Mouse (Mus musculus): Measurements from ENCODE around the gene Doc2a.

Doc2a gene

GRCm38 (mm10) chr7:126823202-126823711 lies 24.0 kb upstream of the Doc2a start:
- in situ Hi-C loops (cut with MboI; ENCODE audit: low sequenced_read_pairs), result no loop called here

DNA sequence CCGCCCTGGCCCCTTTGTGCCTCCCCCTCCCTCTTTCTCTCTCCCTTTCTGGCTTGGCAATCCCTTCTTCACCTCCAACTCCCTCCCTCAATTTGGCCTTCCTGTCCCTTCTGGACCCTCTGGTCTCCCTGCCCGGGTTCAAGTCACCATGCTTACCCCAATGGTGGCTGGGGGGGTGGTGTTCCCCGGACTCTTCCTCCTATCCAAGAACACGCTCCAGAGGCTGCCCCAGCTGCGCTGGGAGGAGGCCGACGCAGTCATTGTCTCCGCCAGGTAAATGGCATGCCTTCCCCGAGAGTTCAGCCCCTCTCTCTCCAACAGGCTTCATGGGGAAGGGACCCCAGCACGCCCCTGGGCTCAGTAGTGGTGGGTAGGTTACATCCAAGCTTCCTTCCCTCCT lies 23.3 kb upstream of the Doc2a start:
- in situ Hi-C loops (cut with MboI; ENCODE audit: low sequenced_read_pairs), result no loop called here

DNA sequence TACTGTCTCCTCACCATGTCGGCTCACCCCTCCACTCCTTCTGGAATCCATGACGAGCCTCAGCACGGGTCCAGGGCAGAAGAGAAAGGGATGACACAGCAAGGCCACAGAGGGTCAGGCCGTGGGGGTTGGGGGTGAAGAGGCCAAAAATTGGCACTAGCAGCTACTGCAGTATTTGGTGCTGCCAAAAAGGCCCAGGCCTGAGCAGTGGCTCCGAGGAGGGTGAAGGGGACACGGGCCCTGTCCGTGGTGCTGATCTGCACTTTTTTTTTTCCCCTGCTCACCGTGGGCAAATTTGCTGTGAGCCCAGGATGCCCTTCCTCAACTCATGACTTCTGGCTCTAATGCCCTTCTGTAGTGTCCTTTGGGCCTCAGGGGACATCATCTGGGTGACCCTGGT lies 21.8 kb upstream of the Doc2a start:
- in situ Hi-C loops (cut with MboI; ENCODE audit: low sequenced_read_pairs), result no loop called here

GRCm38 (mm10) chr7:126825952-126826351 lies 21.3 kb upstream of the Doc2a start:
- in situ Hi-C loops (cut with MboI; ENCODE audit: low sequenced_read_pairs), result no loop called here

DNA sequence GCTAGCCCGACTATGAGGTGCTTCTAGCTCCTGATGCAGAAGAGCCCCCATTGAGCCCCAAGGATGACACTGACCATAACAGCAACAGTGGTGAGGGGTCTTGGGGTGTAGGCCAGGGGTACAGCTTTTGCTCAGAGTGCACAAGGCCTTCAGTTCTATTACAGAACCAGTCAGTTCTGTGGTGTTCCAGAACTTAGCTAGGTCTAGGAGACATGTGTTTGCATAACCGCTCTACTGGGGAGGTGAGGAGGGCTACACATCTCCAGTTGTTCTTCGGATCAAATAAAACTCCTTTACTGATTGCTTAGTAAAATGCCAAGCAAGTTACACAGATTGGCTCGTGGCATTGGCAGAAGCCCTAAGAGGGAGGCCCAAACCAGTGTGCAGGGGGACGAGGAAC lies 15.7 kb upstream of the Doc2a start, which contains the start of gene 4930451I11Rik:
Gene 4930451I11Rik, minus strand, starts transcription at position 101 of the 400 bp plus-strand sequence.
- in situ Hi-C loops (cut with MboI; ENCODE audit: low sequenced_read_pairs), result no loop called here

GRCm38 (mm10) chr7:126832036-126832598 lies 15.1 kb upstream of the Doc2a start:
- in situ Hi-C loops (cut with MboI; ENCODE audit: low sequenced_read_pairs), result no loop called here

DNA sequence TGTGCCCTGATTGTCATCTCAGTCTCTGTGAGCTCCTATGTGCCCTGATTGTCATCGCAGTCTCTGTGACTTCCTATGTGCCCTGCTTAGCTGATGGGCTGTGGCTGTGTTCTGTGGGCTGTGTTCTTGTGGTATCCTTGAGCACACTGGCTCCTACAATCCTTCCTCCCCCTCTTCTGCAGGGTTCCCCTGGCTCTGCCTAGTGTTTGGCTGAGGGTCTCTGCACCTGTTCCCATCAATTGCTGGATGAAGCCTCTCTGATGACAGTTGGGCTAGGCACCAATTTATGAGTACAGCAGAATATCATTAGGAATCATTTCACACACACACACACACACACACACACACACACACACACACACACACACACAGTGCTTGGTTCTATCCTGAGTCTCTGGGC lies 13.9 kb upstream of the Doc2a start:
- in situ Hi-C loops (cut with MboI; ENCODE audit: low sequenced_read_pairs), result no loop called here

DNA sequence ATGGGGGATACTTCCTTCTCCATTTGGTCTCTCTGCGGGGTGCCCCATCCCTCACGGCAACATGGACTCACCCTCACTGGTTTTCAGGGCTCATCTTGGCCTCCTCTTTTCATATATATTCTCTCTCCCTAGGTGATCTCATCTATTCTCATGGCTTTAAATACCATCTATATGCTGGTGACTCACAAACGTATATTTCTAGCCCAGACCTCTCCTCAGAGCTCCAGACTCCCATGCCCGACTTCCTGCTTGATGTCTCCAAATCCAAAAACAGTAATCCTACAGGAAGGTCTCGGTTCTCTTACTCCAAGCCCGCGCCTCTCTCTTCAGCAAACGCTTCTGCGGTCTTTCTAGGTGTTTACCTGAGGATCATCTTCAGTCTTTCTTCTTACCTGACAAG lies 3.9 kb upstream of the Doc2a start:
- in situ Hi-C loops (cut with MboI; ENCODE audit: low sequenced_read_pairs), result no loop called here

DNA sequence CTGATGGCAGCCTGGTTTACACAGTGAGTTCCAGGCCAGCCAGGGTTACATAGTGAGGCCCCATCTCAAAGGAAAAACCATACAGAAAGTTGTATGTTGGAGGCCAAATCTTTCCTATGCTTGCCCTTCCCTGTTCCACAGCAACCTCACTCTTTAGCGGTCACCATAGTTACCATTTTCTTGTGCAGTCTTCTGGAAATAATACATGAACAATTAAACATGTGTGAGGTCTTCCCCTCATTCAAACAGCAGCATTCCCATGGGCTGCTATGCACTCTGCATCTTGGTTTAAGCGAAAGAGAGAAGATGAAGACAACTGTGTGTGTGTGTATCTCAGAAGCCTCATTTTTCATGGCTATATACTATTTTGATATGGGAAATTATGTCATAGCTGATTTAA lies 1.7 kb upstream of the Doc2a start:
- in situ Hi-C loops (cut with MboI; ENCODE audit: low sequenced_read_pairs), result no loop called here

DNA sequence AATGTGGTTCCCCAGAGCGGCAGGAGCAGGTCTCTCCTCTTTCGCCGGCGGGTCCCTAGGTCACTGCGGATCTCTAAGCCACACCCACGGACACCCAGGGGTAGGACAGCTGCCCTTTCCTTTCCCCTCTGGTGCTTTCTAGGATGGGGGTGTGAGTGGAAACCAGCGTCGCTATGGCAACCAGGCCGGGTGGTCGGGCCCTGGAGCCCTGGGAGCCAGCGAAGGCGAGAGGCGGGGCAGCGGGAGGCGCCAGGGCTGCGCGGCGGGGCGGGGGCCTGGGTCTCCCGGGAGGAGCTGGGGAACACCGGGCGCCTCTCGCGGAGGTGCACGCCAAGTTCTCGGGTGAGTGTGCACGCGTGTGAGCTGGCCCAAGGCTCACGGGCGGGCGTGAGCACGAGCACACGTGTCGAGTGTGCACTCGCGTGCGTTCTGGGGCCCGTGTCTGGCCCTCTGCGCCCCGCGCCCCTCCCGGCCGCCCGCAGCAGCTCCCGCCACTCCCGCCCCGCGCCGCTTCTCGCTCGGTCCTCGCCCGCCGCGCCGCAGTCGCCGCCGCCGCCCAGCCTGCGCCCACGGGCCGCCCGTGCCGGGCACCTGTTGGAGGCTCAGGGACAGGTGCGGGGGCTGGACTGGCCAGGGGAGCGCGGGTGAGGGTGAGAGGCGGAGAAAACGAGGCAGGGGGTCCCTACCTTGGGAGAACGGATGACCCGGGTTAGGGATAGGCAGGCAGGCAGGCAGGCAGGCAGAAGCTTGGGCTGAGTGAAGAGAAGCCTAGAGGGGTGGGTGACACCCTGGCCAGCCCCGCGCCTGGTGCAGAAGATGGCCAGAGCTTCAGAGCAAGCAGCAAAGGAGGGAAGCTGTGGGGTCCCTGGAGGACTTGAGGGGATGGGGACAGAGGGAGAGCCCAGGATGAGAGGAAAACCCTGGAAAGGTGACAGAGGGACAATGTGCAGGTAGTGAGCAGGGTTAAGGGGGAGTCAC lies 494 bp downstream of the Doc2a start:
- in situ Hi-C loops (cut with MboI; ENCODE audit: low sequenced_read_pairs), result no loop called here

DNA sequence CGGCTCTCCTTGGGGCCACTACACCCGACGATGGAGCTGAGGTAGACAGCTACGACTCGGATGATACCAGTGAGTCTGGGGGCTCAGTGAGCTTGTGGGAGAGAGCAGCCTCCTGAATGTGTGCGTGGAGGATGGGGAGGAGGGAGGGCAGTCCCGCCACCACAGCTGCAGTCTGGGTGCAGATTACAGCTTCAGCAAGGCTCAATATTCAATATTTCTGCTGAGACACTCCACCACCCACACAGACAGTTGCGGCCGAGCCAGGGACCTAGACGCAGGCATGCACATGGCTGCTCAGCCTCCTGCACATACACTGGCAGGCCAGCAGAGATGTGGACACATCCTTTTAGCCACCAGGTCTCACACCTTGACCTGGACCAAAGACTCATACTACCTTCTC lies 1.6 kb downstream of the Doc2a start:
- in situ Hi-C loops (cut with MboI; ENCODE audit: low sequenced_read_pairs), result no loop called here

- in situ Hi-C loops (cut with MboI; ENCODE audit: low sequenced_read_pairs), result no loop called here
Measured at GRCm38 (mm10) chr7:126850161-126850560, 2.9 kb downstream of the Doc2a start.

DNA sequence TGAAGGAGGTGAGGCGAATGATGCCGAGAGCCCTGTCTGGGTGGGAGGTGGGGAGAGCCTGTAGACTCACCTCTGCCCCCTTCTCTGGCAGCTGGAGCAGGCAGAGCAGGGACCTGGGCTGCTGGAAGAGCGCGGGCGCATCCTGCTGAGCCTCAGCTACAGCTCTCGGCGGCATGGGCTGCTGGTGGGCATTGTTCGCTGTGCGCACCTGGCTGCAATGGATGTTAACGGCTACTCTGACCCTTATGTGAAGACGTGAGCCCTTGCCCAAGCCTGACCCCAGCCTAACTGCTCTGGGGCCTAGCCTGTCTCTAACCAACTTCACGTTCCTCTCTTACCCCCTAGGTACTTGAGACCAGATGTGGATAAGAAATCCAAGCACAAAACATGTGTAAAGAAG lies 4.0 kb downstream of the Doc2a start:
- in situ Hi-C loops (cut with MboI; ENCODE audit: low sequenced_read_pairs), result no loop called here

- in situ Hi-C loops (cut with MboI; ENCODE audit: low sequenced_read_pairs), result no loop called here
Measured at GRCm38 (mm10) chr7:126853454-126853853, 6.2 kb downstream of the Doc2a start.

GRCm38 (mm10) chr7:126855641-126856040 lies 8.4 kb downstream of the Doc2a start:
- in situ Hi-C loops (cut with MboI; ENCODE audit: low sequenced_read_pairs), result no loop called here

- in situ Hi-C loops (cut with MboI; ENCODE audit: low sequenced_read_pairs), result no loop called here
Measured at GRCm38 (mm10) chr7:126856741-126857420, 9.7 kb downstream of the Doc2a start.

- in situ Hi-C loops (cut with MboI; ENCODE audit: low sequenced_read_pairs), result no loop called here
Measured at GRCm38 (mm10) chr7:126860987-126861386, 13.8 kb downstream of the Doc2a start.

DNA sequence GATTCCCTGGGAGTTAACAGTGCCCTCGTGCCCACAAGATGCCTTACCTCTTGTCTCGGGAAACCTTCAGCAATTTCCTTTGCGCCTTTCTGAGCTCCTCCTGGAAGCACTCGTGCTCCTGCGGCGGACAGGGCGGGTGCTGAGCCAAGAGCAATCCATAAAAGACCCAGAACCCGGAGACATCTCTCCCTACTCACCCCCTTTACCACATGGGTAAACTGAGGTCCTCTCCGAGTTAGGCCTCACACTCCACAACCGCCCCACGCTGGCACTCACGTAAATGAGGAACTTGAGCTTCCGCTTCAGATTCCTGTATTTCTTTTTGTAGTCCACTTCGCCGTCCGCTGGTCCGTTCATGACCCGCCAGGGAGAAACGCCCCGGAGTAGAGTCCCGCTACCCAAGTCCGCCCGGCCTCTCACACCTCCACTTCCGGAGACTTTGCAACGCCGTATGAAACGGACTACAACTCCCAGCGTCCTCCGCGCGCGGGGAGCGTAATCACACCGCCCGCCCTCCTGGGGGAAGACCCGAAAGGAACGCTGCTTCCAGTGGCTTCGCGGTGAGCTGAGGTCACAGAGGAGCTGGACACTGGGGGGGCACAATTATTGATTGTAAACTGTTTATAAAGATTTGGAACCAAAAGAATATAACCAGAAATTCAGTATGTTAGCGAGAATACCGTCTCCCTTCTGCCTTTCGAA lies 14.4 kb downstream of the Doc2a start, which contains the start of gene Hirip3:
Gene Hirip3, plus strand, starts transcription at position 544 of the 702 bp plus-strand sequence.
- in situ Hi-C loops (cut with MboI; ENCODE audit: low sequenced_read_pairs), result no loop called here

DNA sequence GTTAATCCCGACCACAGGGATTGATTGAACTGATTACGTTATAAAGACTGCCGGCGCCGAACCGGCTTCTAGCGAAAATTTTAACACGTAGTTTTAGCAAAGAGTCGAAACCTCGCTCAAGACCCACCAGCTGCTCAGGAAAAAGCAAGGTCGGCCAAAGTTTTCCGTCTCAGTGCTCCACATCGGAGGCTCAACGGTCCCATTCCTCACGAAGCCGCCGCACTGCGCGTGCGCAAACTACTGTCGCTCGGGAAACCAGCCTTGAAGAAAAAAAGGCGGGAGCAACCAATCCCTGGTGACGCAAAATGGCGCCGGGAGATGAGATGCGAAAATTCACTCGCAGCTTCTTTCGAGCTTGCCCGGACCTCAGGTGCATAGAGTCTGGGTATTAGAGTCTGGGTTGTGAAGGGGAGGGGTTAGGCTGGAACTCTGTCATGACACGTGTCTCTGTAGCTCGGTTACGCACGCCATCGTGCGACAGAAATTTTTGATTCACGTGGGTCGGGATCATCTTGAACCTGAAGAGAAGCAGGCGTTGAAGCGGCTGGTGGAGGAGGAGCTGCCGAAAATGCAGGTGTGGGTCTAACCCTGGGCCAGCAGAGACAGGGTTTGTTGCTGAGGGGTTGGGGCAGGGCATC lies 15.1 kb downstream of the Doc2a start, which contains the start of gene Ino80e:
Gene Ino80e, minus strand, starts transcription at position 231 of the 638 bp plus-strand sequence.
- in situ Hi-C loops (cut with MboI; ENCODE audit: low sequenced_read_pairs), result no loop called here

DNA sequence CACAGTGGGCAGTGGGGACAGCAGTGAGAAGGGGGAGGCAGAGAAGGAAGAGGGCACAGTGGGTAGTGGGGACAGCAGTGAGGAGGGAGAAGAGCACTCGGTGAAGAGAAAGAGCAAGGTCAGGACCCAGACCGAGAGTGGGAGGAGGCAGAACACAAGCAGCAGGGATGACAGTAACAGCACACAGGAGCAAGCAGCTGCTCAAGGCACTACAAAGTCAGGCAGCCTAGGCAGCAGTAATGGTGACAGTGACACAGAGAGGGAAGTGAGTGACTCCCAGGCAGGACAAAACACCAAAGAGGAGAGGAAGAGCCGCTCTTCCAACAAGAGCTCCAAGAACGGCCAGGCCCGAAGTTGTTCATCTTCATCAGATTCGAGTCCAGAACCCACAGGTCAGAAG lies 16.6 kb downstream of the Doc2a start:
- in situ Hi-C loops (cut with MboI; ENCODE audit: low sequenced_read_pairs), result no loop called here

All from CH12F3 (cell line).